Mouse (Mus musculus) CH12.LX (cell line): ENCODE data around the gene Cacna1b. TPM values are rescaled to one million over a fixed set of nuclear protein-coding genes. Genes with fewer than 3 reads are reported as not detected.
A peak's percentile ranks its signal among the peaks of the same experiment; 100 is the strongest.

ENCODE experiments used
- DNase-seq: peaks from one replicate; pipeline ENCODE4 v3.0.0-alpha.2; 2013; ENCODE audit errors: extremely low read depth
- H3K27ac ChIP-seq: 2 replicates; pipeline ENCODE4 v1.5.1; 2012; ENCODE audit warnings: low read depth, mild to moderate bottlenecking, control low read depth, moderate library complexity; ENCODE audit not compliant: insufficient read depth
- H3K27me3 ChIP-seq: replicated peaks from 2 replicates; pipeline ENCODE3; 2012; ENCODE audit warnings: inconsistent platforms
- H3K36me3 ChIP-seq, 2 experiments: replicated peaks in 1 of 2; 2 replicates each; pipeline versions ENCODE3 to v1.6.1; 2012; ENCODE audit warnings: inconsistent platforms in 1 of 2, low read length in 1 of 2, mild to moderate bottlenecking in 1 of 2, mixed read lengths in 1 of 2, moderate library complexity in 1 of 2; ENCODE audit not compliant: control insufficient read depth in 1 of 2, insufficient read depth in 1 of 2
- H3K4me1 ChIP-seq, 2 experiments: 2 replicates each; pipeline ENCODE4 v1.6.1; 2012; ENCODE audit warnings: inconsistent platforms in 1 of 2, moderate library complexity in 1 of 2; ENCODE audit not compliant: insufficient read depth in 2 of 2, control insufficient read depth in 1 of 2
- H3K4me2 ChIP-seq: 2 replicates; pipeline ENCODE4 v1.6.1; 2012; ENCODE audit warnings: low read depth, mild to moderate bottlenecking, control low read depth; ENCODE audit not compliant: poor library complexity, insufficient read depth, severe bottlenecking
- H3K4me3 ChIP-seq, 3 experiments: fragments of 150-350 bp in 1 of 3; sonication (generic) in 1 of 3; replicated peaks in 1 of 3; 2 replicates each; pipeline versions ENCODE3 to v1.5.1; 2011 to 2012; ENCODE audit warnings: low read depth in 2 of 3, low read length in 2 of 3, mild to moderate bottlenecking in 2 of 3, moderate library complexity in 2 of 3, control low read depth in 1 of 3, improper control_type of control experiment in 1 of 3, inconsistent platforms in 1 of 3, mixed read lengths in 1 of 3; ENCODE audit not compliant: poor library complexity in 1 of 3
- H3K79me2 ChIP-seq: replicated peaks from 2 replicates; pipeline ENCODE4 v1.6.1; 2012; ENCODE audit warnings: mild to moderate bottlenecking, moderate library complexity; ENCODE audit not compliant: control insufficient read depth, poor library complexity, insufficient read depth, severe bottlenecking; ENCODE audit errors: extremely low read depth
- H3K9ac ChIP-seq: 2 replicates; pipeline ENCODE4 v1.6.1; 2012; ENCODE audit warnings: low read depth, mild to moderate bottlenecking, control low read depth, moderate library complexity; ENCODE audit not compliant: insufficient read depth
- H3K9me3 ChIP-seq: replicated peaks from 2 replicates; pipeline ENCODE3; 2012; ENCODE audit warnings: low read length, inconsistent platforms, mixed read lengths
- BHLHE40 ChIP-seq: IDR thresholded peaks from 2 replicates; pipeline ENCODE4 v1.6.1; 2011; ENCODE audit warnings: mild to moderate bottlenecking, low read depth, low read length, improper control_type of control experiment
- CTCF ChIP-seq, 2 experiments: IDR thresholded peaks in 1 of 2; conservative IDR thresholded peaks in 1 of 2; 2 replicates each; pipeline ENCODE4 v1.5.1; 2011 to 2012; ENCODE audit warnings: low read depth in 2 of 2, low read length in 2 of 2, improper control_type of control experiment in 1 of 2, inconsistent platforms in 1 of 2, mild to moderate bottlenecking in 1 of 2, moderate library complexity in 1 of 2
- E2F4 ChIP-seq: IDR thresholded peaks from 2 replicates; pipeline ENCODE4 v1.6.1; 2011; ENCODE audit warnings: low read depth, low read length, improper control_type of control experiment; ENCODE audit not compliant: insufficient replicate concordance
- EP300 ChIP-seq: IDR thresholded peaks from 2 replicates; pipeline ENCODE4 v1.6.1; 2011; ENCODE audit warnings: low read length, improper control_type of control experiment
- ETS1 ChIP-seq: conservative IDR thresholded peaks from 2 replicates; pipeline ENCODE4 v1.6.1; 2012; ENCODE audit warnings: low read depth, mild to moderate bottlenecking, inconsistent platforms, low read length, improper control_type of control experiment, moderate library complexity
- GABPA ChIP-seq: IDR thresholded peaks from 2 replicates; pipeline ENCODE4 v1.6.1; 2012; ENCODE audit warnings: low read depth, low read length, improper control_type of control experiment, inconsistent platforms; ENCODE audit not compliant: insufficient replicate concordance
- HCFC1 ChIP-seq: IDR thresholded peaks from 2 replicates; pipeline ENCODE4 v1.6.1; 2012; ENCODE audit warnings: low read depth, mild to moderate bottlenecking, inconsistent platforms, low read length, improper control_type of control experiment
- JUND ChIP-seq: conservative IDR thresholded peaks from 2 replicates; pipeline ENCODE4 v1.6.1; 2011; ENCODE audit warnings: low read depth, low read length, improper control_type of control experiment
- KAT2A ChIP-seq: IDR thresholded peaks from 2 replicates; pipeline ENCODE4 v1.6.1; 2012; ENCODE audit warnings: low read length, improper control_type of control experiment, inconsistent platforms; ENCODE audit not compliant: insufficient replicate concordance
- MAX ChIP-seq: IDR thresholded peaks from 2 replicates; pipeline ENCODE4 v1.6.1; 2011; ENCODE audit warnings: low read length, improper control_type of control experiment
- MAZ ChIP-seq: IDR thresholded peaks from 2 replicates; pipeline ENCODE4 v1.6.1; 2012; ENCODE audit warnings: low read depth, mild to moderate bottlenecking, inconsistent platforms, low read length, improper control_type of control experiment, moderate library complexity
- MEF2A ChIP-seq: IDR thresholded peaks from 2 replicates; pipeline ENCODE4 v1.6.1; 2014; ENCODE audit warnings: low read depth, mild to moderate bottlenecking, inconsistent platforms, low read length, improper control_type of control experiment, borderline replicate concordance
- NRF1 ChIP-seq: IDR thresholded peaks from 2 replicates; pipeline ENCODE4 v1.6.1; 2014; ENCODE audit warnings: low read depth, mild to moderate bottlenecking, inconsistent platforms, low read length, improper control_type of control experiment, moderate library complexity
- PAX5 ChIP-seq: IDR thresholded peaks from 2 replicates; pipeline ENCODE4 v1.6.1; 2012; ENCODE audit warnings: low read length, inconsistent platforms, mixed read lengths
- POLR2A ChIP-seq: IDR thresholded peaks from 2 replicates; pipeline ENCODE4 v1.6.1; 2011; ENCODE audit warnings: low read depth, mild to moderate bottlenecking, improper control_type of control experiment, low read length
- POLR2AphosphoS2 ChIP-seq: IDR thresholded peaks from 2 replicates; pipeline ENCODE4 v1.6.1; 2011; ENCODE audit warnings: low read depth, low read length, improper control_type of control experiment
- RCOR1 ChIP-seq: conservative IDR thresholded peaks from 2 replicates; pipeline ENCODE4 v1.6.1; 2012; ENCODE audit warnings: low read depth, mild to moderate bottlenecking, inconsistent platforms, low read length, improper control_type of control experiment
- SMC3 ChIP-seq: IDR thresholded peaks from 2 replicates; pipeline ENCODE4 v1.6.1; 2011; ENCODE audit warnings: low read depth, low read length, improper control_type of control experiment
- UBTF ChIP-seq: IDR thresholded peaks from 2 replicates; pipeline ENCODE4 v1.6.1; 2012; ENCODE audit warnings: low read depth, mild to moderate bottlenecking, inconsistent platforms, low read length, improper control_type of control experiment, moderate library complexity
- USF1 ChIP-seq: IDR thresholded peaks from 2 replicates; pipeline ENCODE4 v1.6.1; 2014; ENCODE audit warnings: low read depth, mild to moderate bottlenecking, inconsistent platforms, low read length, improper control_type of control experiment
- ZMIZ1 ChIP-seq: IDR thresholded peaks from 2 replicates; pipeline ENCODE4 v1.6.1; 2012; ENCODE audit warnings: low read depth, mild to moderate bottlenecking, inconsistent platforms, low read length, improper control_type of control experiment
- dilution Hi-C: fragments of 300-500 bp; cut with MboI; formaldehyde crosslinking; loops from 2 replicates; pipeline ENCODE4 v1.14.3; 2020; ENCODE audit warnings: low sequenced_read_pairs; ENCODE audit not compliant: extremely low pct_unique_long_range_greater_than_20kb, extremely low pct_ligation_motif_present
- in situ Hi-C: fragments of 300-500 bp; cut with MboI; formaldehyde crosslinking; loops from 3 replicates; pipeline ENCODE4 v1.14.3; 2019; ENCODE audit warnings: low sequenced_read_pairs, low pct_ligation_motif_present, low pct_unique_long_range_greater_than_20kb, mixed read lengths
- polyA plus RNA-seq: library from polyadenylated mRNA; unstranded; fragments of >175 nt; gene quantifications from 2 replicates; pipeline ENCODE4 v1.2.1, GENCODE M21; 2012; ENCODE audit warnings: low read depth; ENCODE audit not compliant: insufficient read length
- total RNA-seq, 2 experiments: library from RNA; depleted of rRNA; stranded (reverse); fragments of 300-350 nt in 1 of 2; fragments of >200 nt in 1 of 2; gene quantifications; 2 replicates each; pipeline ENCODE4 v1.2.3; 2012 to 2014

Cacna1b gene
- total and polyA plus RNA-seq, 3 experiments, result 0.16 to 0.72 TPM; not detected in 1

GRCm38 (mm10) chr2:24806143-24806542, 43.2 kb upstream of the Cacna1b start:
- Histone ChIP-seq H3K36me3 (peaks cover 55 to 90% of the 10 kb centered on the region in 2 experiments), H3K9ac (no peak overlapping the region), H3K9me3 (no peaks in the 10 kb centered on the region), H3K4me2 (no peak overlapping the region), H3K4me1 (peaks cover 0 to 15% of the 10 kb centered on the region in 2 experiments; a peak in 1 of 4 replicates), H3K79me2 (no peaks in the 10 kb centered on the region), H3K4me3 (no peak overlapping the region), H3K27me3 (no peaks in the 10 kb centered on the region), H3K27ac (no peak overlapping the region)
- in situ Hi-C loops (no loop called here), dilution Hi-C loops (no loop called here)
- TF ChIP-seq NRF1 (no peak), EP300 (no peak), ETS1 (no peak), GABPA (no peak), E2F4 (no peak), RCOR1 (no peak), UBTF (no peak), JUND (no peak), KAT2A (no peak), PAX5 (no peak), MAZ (no peak), MAX (no peak), MEF2A (no peak), HCFC1 (no peak), POLR2A (no peak)
- no peak for DNase-seq

GRCm38 (mm10) chr2:24805621-24806020, 42.7 kb upstream of the Cacna1b start:
- no peak overlapping the region for H3K4me2 ChIP-seq
- H3K27ac ChIP-seq, result no peak overlapping the region
- H3K4me3 ChIP-seq, result no peak overlapping the region
- no peaks in the 10 kb centered on the region for H3K9me3 ChIP-seq
- no peak overlapping the region for H3K9ac ChIP-seq
- peaks cover 0 to 15% of the 10 kb centered on the region in 2 experiments; a peak in 1 of 4 replicates for H3K4me1 ChIP-seq
- peaks cover 60 to 91% of the 10 kb centered on the region in 2 experiments for H3K36me3 ChIP-seq
- no peaks in the 10 kb centered on the region for H3K27me3 ChIP-seq
- H3K79me2 ChIP-seq, result no peaks in the 10 kb centered on the region
- no peak for TF ChIP-seq MAX
- TF ChIP-seq USF1, result no peak
- TF ChIP-seq BHLHE40, result no peak
- no peak for TF ChIP-seq NRF1
- TF ChIP-seq GABPA, result no peak
- no peak for TF ChIP-seq POLR2A
- TF ChIP-seq KAT2A, result no peak
- no peak for TF ChIP-seq POLR2AphosphoS2
- TF ChIP-seq SMC3, result no peak
- no peak for TF ChIP-seq ZMIZ1
- TF ChIP-seq CTCF (conservative IDR thresholded peaks at IDR 0.05 in 1 of 2, IDR thresholded peaks at IDR 0.05 in 1 of 2; ENCODE audit: low read depth in 2 of 2, low read length in 2 of 2), result no peak
- TF ChIP-seq MAZ, result no peak
- dilution Hi-C loops (no loop called here), in situ Hi-C loops (no loop called here)
- peak; percentile 6 for DNase-seq
